Mouse (Mus musculus) right cerebral cortex, postnatal 4 days (tissue): Measurements from ENCODE around the gene Aplp2.

Experiments used
- DNase-seq: peaks from one replicate; pipeline ENCODE4 v3.0.0-alpha.2; 2022

Gene Aplp2

GRCm38 (mm10) chr9:31211690-31212499, at the start of gene Aplp2:
TSS of gene Aplp2 (minus strand) at chr9:31211815.
- DNase-seq: peak; percentile 97

DNA sequence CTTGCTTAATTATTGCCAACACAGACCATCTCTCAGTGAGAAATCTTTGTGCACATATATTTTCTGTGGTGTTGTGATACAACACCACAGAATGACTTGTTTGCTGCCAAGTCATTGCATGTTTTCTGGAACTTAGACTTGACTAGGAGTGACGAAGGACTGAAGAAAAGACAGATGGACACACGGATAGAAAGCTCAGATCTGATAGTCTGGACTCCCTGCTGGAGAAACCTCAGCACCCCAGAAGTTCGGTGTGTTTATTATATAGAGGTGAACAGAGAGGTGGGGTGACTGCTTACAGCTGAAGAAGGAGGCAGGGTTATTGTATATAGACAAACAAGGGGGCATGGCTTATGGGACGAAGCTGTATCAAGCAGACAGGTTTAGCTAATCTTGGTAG, 48.6 kb upstream of the Aplp2 start:
- DNase-seq: no peak

- no peak for DNase-seq
Observed at GRCm38 (mm10) chr9:31258237-31258636, 46.6 kb upstream of the Aplp2 start.

DNA sequence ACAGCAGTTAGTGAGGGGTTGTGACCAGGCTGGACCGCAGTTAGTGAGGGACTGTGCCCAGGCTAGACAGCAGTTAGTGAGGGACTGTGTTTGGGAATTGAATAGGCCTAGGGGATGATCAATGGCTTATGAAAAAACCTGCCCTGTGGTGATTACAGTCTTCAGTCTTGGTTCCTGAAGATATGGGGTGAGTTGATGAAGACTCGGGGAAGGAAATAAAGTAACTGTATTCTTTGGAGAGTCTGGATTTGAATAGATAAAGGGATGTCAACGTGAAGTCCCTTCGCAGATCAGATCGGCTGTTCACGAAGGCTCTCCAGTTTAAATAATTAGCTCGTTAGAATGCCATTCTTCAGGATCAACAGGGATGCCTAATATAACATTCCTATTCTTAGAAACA, 44.3 kb upstream of the Aplp2 start:
- DNase-seq: no peak

DNA sequence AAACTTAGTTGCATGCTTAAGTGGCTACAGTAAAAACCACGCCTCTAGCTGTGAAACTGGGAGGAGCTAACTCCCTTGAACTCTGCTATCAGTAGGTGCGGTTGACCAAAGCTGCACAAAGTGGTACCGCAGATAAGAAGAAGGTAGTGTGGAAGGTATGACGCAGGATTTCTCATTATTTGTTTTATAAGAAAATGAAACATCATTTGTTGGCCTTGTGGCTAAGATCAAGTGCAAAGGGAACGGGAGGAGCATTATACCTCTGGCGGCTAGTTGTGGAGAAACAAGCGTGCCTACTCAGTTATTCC, 43.0 kb upstream of the Aplp2 start:
- DNase-seq: no peak

GRCm38 (mm10) chr9:31253866-31254696, 42.5 kb upstream of the Aplp2 start:
- DNase-seq: no peak

DNA sequence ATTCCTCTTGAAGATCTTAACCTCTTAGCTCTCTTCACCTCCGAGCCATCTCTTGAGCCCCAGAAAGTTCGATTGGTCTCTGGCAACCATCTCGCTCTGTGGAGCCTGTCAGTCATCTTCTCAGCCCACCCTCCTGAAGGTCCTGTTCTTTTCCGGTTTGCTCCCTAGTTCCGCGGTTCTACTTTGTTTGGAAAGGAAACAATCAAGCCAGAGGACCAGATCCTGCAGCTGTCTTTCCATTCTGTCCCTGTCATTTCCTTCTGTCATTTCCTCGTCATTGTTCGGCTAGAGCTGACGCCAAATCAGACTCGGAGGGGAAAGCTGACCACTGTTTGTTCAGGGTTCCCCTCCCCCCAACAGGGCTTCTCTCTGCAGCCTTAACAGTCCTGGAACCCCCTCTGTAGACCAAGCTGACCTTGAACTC, 41.7 kb upstream of the Aplp2 start:
- no peak for DNase-seq

- DNase-seq: no peak
Observed at GRCm38 (mm10) chr9:31252182-31252799, 40.7 kb upstream of the Aplp2 start.

DNA sequence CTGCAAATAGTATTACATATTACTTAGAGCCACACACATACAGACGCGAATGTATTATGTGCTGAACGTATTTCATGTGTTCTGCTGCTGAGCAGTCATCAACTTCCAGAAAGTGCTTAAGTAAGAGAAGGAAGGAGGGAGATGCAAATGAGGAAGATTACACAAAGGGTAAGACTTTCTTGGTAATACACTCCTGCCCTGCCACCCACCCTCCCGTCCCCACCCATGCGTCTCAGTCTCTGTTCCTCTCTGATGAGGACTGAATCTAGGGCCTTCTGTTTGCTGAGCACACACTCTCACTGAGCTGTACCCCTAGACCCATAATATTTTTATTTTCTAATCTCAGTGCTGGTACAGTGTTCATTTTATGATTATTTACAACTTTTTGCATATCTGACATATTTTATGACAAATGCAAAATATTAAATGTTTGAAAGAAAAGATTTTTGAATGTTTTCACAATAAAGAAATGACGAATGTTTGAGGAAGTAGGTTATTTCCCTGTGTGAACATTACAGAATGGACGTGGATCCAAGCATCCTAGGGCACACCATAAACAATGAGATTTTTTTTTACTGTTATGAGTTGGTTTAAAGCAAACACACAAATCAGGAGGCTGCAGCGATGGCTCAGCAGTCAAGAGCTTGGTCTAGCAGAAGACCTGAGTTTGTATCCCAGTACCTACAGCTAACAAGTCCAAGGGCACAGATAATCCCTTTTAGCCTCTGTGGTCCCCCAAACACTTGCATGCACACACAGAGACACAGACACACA, 36.0 kb upstream of the Aplp2 start:
- DNase-seq: no peak

GRCm38 (mm10) chr9:31246421-31246820, 34.8 kb upstream of the Aplp2 start:
- DNase-seq: no peak

GRCm38 (mm10) chr9:31245006-31245405, 33.4 kb upstream of the Aplp2 start:
- DNase-seq: no peak

DNA sequence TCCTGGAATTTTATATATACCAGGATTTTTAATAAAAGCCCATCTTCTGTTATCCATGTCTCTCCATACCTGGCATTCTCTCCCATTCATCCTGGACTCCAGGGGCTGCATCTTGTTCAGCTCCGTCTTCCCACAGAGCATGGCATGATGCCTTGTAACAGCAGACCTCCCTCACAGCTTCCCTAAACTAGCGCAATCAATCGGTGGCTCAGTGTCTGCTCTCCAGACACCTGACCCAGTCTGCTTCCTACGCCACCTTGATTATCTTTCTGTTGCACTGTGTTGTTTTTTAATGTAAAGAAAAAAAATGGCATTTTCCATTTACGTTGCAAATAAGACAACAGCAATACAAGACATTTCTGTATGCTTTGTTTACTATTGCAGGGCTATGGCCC, 32.3 kb upstream of the Aplp2 start:
- DNase-seq: no peak

GRCm38 (mm10) chr9:31243306-31243938, 31.8 kb upstream of the Aplp2 start:
- no peak for DNase-seq

GRCm38 (mm10) chr9:31241208-31241699, 29.6 kb upstream of the Aplp2 start:
- no peak for DNase-seq

DNA sequence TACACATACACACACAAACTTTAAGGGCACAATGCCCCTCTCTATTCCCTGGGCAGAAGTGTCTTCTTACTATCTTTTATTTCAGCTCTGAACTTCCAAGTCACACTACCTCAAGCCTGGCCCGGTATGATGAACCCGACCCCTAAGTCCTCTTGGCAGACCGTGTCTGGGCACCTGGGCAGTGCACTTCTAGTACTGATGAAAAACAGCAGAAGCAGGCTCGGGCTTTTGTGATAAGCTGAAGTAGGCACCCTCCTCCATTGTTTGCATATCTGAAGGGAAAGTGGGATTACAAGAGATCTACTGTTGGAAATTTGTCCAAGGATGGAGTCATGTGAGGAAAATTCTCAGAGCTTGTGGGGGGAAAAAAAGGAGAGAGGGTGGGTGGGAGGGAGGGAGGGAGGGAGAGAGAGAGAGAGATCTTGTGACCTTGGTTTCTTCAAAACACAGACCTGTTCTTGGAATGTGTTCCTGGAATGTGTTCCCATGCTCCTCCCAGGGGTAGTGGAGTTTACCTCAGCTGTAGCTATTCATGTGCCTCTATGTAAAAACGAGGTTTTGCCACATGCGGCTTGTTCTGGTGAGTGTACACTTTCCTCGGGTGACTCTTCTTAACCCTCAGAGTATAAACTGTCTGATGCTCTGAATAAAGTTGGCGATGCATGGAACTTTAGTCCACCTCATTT, 29.1 kb upstream of the Aplp2 start:
- no peak for DNase-seq

DNA sequence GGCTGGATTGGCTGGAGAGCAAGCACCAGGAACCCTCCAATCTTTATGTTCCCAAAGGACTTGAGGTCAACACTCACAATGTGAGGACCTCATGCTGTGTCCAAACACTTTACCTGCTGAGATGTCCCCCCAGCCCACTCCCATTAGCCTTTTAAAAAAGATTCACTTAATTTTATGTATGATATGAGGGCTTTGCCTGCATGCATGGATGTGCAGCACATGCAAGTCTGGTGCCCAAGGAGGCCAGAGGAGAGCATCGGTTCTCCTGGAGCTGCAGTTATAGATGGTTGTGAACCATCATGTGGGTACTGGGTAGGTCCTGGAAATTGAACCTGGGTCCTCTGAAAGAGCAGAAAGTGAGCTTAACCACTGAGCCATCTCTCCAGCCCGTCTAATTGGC, 27.9 kb upstream of the Aplp2 start:
- DNase-seq: no peak

- no peak for DNase-seq
Observed at GRCm38 (mm10) chr9:31238526-31238925, 26.9 kb upstream of the Aplp2 start.

- DNase-seq: no peak
Observed at GRCm38 (mm10) chr9:31236079-31236478, 24.5 kb upstream of the Aplp2 start.

DNA sequence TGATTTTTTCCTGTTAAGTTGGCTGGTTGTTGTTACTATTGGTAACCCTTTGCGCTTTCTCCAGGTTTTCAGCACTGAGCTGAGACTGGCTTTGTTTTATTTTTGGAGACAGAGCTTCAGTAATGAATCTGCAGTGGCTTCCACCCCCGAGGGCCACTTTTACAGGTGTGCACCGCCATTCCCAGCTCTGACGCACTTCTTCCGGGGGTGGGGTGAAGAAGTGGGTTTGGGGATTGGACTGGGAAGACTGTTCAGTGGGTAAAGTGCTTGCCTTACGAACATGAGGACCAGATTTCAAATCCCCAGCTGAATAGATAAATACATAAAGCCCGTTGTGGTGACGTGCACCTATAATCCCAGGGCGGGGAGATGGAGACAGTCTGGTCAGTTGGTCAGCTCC, 23.9 kb upstream of the Aplp2 start:
- DNase-seq: no peak

GRCm38 (mm10) chr9:31235030-31235429, 23.4 kb upstream of the Aplp2 start:
- DNase-seq: no peak

GRCm38 (mm10) chr9:31226541-31226940, 14.9 kb upstream of the Aplp2 start:
- DNase-seq: no peak

GRCm38 (mm10) chr9:31225808-31226207, 14.2 kb upstream of the Aplp2 start:
- peak; percentile 17 for DNase-seq
